Mouse (Mus musculus) liver, embryonic 14.5 days (tissue): ENCODE results near the gene Crybb3.
"Not testable (repeated sequence)": the region's sequence is repeated elsewhere in the genome, so short reads cannot be mapped to it uniquely, and the experiment has no call there.

ENCODE experiments used
- CTCF ChIP-seq: IDR thresholded peaks from 2 replicates; pipeline ENCODE4 v1.5.1; 2016; ENCODE audit warnings: antibody characterized with exemption, low read depth, control low read depth
- EP300 ChIP-seq: IDR thresholded peaks from 2 replicates; pipeline ENCODE4 v1.6.1; 2016; ENCODE audit warnings: antibody characterized with exemption, low read depth

- peak; percentile 47 for TF ChIP-seq CTCF
- not testable (repeated sequence) for TF ChIP-seq EP300
Measured at GRCm38 (mm10) chr5:113109651-113110050, 28.3 kb upstream of the Crybb3 start.
